Mouse (Mus musculus) frontal cortex, postnatal 14 days (tissue): ENCODE results near the gene Ssh2.

Experiments
- DNase-seq, 2 experiments: peaks; one replicate each; pipeline ENCODE4 v3.0.0; 2022; ENCODE audit warnings: low spot score in 2 of 2

The Ssh2 gene

DNA sequence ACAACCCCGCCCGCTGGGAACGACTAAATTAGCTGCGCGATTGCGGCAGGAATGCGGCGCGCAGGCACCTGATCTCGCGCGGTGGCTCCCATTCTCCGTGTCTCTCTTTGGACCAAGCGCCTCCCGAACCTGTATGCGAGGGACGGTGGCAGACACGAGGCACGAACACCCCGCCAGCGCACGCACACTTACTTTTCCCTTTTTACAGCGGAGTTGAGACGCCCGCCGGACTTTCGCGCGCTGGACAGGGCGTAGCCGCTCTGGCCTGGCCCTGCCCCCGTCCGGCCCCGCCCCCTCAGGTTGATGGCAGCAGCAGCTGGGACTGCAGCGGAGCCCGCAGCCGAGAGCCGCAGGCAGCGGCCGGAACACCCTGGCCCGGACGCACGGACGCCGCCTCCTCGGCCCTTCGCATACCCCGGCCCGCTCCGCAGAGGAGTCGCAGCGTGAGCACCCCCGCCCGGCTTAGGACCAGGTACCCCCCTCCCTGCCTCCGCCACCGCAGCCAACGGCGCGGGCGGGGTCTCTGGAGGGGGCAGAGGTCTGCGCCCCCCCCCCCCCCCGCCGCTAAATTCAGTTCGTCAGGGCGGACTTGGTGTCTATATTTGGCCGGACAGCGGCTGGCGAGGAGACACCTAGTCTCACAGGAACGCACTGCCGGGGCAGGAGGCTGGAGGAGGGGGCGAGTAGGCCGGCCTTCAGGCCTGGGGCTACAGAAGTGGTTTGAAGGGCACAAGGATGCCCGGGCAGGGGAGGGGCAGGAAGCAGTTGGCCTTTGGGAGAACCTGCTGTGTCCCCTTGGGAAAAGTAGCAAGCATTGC lies 246.4 kb downstream of the Ssh2 start, which contains the start of gene Coro6:
Coro6 (plus strand) TSS at position 129 of the 818 bp plus-strand sequence.
- no peak for DNase-seq

DNA sequence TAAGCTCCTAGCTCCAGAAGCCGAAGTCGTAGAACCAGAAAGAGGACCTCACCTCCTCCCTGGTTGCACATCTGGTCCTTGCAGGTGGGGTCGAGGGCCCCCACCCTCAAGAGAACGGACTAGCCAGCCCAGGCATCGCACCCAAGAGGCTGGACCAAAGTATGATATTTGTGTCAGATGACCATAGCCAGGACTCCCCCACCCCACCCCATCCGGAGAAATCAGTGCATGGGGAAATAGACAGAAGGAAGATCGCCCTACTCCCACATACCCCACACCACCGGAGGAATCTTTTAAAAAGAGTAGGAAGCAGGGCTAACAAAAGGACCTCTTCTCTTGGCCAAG lies 247.0 kb downstream of the Ssh2 start:
- DNase-seq: no peak

DNA sequence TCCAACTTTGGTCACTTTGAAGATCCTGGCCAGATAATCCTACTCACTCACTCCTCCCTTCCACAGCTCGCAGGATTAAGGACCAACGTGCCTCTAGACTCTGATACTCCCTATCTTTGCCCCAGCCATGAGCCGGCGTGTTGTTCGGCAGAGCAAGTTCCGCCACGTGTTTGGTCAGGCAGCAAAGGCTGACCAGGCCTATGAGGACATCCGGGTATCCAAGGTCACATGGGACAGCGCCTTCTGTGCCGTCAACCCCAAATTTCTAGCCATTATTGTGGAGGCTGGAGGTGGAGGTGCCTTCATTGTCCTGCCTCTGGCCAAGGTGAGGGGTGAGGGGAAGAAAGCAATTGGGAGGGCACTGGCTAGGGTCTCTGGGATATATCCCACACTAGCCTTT lies 247.7 kb downstream of the Ssh2 start:
- DNase-seq: no peak

DNA sequence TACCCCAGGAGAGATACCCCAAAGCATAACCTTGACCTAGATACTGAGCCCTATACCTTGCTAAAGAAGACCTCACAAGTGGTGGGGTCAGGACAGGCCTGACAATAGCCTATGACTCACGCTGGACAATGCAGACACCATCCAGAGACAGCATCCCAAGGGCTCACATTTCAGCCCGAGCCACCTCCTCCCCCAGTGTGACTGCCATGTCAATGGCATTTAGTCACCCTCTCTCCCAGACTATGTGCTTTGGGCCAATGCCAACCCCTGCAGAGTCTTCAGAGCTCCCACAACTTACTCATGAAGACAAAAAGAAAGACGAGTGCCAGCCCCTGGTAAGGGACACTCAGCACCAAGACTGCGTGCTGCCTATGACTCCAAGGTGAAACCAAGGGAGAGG lies 248.6 kb downstream of the Ssh2 start:
- no peak for DNase-seq

DNA sequence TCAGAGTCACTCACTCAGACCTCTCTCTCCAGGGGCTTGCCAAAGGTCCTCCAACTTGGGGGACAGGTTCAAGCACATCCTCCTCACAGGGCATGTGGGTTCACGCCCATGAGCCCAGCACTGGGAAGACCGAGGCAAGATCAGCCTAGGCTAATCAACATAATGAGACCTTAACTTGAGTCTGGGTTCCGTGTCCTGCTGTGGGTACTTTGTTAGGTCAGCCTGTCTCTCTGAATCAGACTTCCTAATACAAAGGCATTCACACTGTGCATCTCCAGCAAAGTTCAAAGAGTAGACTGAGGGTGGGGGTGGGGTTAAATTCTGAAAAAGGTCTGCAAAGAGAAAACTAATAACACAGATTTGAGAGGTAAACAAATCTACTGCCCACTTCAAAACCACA lies 249.0 kb downstream of the Ssh2 start:
- DNase-seq: no peak

DNA sequence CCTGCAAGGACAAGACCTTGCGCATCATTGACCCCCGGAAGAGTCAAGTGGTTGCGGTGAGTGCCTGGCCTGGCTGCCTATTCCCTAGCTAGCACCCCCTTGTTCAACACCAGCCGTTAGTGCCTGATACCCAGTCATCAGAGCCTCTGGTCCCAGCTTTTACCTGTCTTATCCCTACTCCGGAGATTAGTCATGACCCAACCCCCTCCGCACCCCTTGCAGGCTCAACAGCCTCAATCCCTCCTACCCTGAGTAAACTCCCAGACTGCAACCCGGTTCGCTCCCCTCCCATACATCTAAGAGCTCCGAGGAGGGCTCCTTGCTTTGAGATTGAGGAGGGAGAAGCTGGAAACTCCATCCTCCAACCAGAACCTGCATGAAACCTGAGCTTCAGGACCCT lies 250.5 kb downstream of the Ssh2 start:
- DNase-seq: no peak

DNA sequence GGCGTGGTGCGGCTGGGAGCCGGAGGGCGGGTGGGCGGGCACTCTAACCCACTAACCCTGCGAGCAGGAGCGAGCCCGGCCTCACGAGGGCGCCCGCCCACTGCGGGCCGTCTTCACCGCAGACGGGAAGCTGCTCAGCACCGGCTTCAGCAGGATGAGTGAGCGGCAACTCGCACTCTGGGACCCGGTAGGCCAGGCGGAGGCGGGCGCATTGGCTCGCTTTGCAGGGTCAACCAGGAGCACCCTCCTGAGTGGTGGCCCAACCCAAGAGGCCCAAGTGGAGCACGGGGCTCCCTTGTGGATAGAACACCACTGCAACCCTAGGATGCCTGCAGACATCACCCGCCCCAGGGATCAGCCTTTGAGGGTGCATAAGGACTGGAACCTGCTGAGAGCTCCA lies 251.1 kb downstream of the Ssh2 start:
- DNase-seq: peak in 1 of 2 experiments; percentile 60

DNA sequence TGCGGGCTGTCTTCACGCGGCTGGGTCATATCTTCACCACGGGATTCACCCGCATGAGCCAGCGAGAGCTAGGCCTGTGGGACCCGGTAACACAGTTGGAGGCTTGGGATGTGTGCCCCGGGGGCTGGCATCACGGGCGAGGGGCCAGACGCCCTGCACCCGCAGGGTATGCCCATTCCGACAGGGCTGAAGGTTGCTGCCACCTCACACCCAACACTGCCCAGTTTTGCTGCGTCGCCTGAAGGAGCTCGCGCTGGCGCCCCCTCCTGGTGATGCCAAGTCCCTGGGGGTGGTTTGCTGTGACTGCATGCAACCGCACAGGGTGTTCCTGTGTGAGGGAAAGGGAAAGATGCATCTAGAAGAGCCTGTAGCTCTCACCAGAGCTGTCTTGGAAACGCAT lies 251.7 kb downstream of the Ssh2 start:
- peak; percentile 64 to 72 for DNase-seq

DNA sequence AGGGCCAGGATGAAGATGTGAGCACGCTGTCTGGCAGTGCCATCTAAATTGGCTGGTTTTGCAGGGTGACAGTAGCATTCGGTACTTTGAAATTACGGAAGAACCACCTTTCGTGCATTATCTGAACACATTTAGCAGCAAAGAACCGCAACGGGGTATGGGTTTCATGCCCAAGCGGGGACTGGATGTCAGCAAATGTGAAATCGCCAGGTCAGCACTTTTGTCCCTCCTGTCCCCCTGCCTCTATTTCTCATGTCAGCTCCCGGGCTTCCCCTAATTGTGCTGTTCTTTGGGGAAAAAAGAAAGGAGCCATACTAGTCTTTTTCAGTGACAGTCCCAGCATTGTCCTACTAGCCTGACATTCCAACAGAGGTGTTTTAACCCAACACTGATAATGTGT lies 252.3 kb downstream of the Ssh2 start:
- no peak for DNase-seq

DNA sequence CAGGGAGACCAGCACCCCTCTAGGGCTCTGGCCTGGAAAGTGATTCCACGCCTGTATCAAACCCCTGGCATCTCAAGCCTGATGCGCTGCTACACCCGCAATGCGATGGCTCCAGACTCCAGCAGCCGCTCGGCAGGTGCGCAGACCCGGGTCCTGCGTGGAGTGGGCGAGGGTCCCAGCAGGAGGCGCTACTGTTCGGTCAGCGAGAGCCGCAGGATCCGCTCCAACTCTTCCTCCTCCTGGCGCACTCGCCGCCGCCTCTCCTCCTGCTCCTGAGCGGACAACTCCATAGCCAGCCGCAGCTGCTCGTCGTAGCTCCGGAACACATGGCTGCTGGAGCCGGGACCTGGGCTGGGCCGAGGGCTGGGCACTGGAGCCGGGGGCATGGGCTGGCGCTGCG lies 255.3 kb downstream of the Ssh2 start:
- no peak for DNase-seq

DNA sequence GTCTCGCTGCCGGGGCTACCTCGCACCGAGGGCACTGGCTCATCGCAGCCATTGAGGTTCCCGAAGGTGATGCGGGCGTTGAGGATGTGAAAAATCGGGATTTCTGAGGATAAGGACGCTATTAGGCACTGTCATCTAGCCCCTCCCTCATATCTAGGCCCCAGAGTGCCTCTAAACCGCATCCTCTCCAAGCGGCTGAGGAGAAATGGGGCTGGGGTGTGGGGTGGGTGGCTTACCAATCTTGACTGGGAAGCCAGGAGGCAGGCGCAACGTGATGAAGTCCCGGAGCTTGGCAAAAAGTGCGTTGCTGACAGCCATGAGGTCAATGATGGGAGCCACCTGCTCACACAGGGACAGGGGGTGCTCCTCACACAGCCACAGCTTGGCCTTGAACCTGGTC lies 256.7 kb downstream of the Ssh2 start:
- no peak for DNase-seq

DNA sequence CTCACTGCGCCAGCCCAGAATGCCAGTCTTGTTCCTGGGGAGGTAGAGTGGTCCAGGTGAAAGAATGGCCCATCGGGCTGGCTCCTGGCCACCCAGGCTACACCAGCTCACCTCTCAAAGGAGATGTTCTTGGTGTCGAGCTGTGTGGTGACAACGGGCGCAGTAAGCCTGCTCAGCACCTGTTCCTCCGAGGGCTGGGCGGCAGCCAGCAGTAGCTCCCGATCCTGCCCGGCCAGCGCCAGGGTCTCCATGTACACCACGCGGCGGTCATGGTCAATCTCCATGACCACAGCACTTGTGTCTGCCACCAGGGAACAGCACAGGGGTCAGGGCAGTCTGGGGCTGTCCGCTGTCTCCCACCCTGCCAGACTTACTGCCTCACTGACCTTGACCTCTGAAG lies 260.1 kb downstream of the Ssh2 start:
- no peak for DNase-seq

DNA sequence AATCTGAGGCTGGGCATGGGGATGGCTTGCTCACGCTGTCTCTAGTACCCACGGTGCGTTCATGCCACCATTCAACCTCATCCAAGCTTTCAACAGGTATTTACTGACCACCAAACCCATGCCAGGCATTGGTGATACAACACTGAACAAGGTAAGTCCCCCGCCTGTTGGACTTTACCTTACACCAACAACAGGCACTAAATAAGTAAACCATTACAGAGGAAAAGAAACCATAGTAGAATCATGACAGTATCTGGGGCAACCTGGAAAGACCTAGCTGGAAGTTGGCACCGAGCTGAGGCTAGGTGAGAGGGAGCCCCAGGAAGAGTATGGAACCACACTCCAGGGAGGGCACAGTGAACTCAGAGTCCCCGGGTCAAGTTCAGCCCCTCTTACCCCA lies 260.8 kb downstream of the Ssh2 start:
- no peak for DNase-seq

DNA sequence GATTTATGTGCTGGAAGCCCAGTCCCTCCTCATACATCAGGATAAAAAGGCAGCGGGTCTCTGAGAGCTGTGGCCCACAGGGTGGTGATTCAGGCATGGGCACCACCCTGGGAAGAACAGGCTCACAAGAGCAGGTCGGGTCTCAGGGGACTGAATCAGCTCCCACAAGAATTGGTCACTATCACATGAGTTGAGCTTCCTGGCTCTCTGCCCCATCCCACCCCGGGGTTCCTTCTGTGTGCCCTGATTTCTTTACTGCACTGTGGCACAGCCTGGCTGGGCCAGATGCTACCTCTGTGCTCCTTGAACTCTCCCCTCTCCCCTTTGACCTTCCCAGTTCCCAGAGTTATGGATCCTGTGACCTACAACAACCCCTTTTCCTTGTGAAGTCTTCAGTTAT lies 267.0 kb downstream of the Ssh2 start:
- DNase-seq: no peak

DNA sequence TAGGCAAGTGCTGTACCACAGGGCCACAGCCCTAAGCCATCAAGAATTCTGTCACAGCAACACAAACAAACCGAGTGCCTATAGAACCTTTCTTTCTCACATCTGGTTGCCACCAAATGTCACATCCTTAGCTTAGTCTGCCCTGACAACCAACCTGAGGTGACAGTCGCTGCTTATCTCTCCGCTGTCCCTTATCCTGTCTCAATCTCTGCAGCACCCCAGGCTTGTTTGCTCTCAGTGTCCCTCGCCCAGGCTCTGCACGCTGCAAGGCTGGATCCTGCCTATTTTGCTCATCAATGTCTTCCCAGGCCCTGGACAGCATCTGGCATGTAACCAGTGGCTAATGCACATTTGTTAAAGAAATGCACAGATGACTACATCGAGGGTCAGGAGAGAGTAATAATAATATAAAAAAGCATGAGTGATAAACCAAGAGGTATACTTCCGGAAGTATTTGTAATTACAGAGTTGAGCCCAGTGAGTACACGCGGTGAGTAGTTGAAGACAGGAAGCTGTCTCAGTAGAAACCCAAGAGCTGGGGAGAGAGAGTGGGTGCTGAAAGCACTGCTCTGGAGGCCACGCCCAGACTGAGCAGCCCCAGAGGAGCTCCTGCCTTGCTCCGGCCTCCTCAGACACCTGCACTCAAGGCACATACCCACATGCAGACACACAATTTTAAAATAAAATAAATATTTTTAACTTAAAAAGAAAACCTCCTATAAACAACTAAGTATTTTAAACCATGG lies 267.6 kb downstream of the Ssh2 start:
- no peak for DNase-seq

DNA sequence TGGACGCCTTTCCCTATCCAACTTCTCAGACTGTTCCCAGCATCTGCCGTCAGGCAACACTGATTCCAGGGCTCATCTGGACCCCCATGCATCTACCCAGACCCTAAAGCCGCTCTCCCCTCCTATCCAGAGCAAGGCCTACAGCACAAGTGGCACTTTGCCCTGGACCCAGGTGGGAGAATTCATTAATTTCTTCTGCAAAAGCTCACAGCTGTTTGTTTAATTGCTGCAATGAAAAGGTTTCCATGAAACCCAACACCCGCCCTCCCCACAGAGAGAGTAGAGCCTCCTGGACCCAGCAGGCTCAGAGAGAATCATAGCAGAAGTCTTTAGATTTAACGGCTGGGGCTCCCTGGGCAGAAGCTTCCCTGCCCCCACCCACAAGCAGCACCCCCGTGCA lies 269.1 kb downstream of the Ssh2 start:
- no peak for DNase-seq

DNA sequence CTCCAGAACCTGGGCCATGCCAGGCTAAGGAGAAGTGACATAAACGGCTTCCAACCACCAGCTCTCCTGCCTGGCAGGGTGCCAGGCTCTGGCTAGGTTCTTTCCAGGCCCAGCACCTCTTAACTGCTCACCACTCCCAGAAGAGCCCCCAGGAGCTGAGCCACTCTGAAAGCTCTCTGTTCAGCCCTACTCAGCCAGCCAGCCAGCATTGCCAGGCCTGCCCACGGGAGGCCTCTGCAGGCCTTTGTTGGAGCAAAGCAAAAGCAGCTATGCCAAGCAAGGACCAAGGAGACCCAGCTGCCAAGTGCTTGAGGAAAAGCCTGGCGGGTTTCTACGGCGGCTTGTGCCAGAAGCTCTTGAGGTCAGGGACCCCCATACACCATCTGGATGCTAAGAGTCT lies 270.7 kb downstream of the Ssh2 start:
- DNase-seq: peak in 1 of 2 experiments; percentile 47

DNA sequence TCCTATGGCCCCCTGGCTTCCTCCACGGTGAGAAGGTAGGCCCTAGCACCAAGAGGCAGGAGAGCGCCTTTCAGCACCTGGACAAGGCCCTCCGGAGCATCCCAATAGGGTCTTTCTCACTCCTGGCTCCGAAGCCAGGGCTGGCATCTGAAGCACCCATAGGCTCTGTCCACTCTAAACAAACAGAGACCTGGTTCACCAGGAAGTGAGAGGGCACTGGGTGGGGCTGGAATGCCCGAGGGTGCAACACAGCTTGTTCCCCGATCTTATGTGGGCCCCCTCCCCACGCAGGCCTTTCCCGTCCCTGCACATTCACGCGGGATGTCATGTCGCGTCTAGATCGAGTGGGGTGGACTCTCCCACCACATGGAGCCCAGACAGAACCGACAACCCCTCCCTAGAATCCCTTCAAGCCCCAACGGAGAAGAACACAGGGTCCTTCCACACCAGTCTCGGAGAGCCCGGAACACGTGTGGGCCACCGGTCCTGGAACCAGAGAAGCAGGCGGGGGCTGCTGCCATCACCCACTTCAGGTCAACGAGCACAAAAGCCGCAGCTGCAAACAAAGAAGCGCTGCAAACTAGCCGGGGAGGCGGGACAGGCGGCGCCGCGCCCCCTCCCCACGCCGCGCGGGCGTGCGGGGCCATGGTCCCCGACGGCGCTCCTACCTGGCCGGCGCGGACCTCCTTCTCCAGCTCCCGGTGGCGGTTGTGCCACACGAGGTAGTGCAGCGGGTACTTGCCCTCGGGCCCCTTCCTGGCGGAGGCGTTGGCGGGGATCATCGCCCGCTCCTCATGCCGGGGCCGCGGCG lies 272.9 kb downstream of the Ssh2 start:
- peak in 1 of 2 experiments; percentile 28 for DNase-seq

DNA sequence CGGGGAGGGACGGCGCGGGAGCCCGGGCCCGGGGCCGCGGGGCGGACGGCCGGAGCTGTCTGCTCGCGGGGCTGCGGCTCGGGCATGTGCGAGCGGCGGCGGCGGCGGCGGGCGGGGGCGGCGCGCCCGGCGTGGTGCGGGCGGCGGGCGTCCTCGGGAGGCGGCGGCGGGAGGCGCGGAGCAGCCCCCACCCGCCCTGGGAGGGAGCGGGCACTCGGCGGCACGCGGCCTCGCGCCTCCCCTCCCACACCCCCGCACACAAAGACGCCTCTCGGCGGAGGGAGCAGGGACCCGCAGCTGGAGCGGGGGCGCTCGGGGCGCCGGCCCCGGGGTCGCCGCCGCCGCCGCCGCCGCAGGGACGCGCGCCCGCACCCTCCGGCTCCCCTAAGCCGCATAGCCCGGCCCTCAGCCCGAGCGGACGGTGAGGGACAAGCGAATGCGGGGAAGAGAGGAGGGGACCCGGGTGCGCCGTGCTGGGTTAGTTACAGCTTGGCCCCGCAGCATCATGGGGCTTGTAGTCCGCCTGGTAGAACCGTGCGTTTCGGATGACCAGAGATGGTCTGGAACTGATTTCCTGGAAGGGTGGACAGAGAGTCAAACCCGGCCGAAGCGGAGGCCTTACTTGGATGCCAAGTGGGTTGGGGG lies 273.6 kb downstream of the Ssh2 start, which contains the start of gene Ankrd13b:
Ankrd13b (minus strand) TSS at position 88 of the 645 bp plus-strand sequence.
- DNase-seq: peak; percentile 66 to 73

DNA sequence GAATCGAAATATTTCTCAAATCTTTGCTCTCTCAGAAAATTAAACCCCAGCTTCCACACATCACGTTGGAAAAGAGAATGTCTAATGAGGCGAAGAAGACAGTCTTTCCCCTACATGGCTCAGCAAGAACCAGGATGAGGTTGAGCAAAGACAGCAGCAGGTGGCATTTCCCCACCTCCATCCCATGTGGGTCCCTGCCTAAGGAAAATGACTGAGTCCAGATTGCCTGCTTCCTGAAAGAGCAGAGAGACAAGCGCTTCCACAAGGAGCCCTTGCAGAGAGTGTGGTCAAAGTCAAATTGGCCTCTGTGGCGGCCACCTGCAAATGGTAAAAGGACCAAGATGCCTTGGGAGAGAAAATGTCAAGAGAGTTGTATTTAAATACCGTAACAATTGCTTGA lies 274.4 kb downstream of the Ssh2 start:
- peak in 1 of 2 experiments; percentile 33 for DNase-seq

DNA sequence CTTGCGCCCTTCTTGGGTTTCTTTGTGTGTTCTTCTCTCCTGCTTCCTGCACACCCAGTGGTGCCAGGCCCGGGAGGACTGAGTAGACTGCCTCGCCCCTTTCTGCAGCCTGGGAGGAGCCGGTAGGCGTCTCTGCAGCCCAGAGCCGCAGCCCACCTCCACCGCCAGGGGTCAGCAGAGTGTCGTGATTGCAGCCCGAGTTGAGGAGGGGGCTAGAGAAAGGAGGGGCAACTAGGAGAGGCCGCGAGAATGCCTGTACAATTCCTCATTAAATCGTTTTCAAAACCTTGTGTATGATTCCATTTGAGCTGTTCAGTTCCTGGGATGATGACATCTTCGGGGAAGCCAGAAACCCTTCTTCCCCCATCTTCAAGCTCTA lies 275.0 kb downstream of the Ssh2 start:
- DNase-seq: peak; percentile 84 to 89
